Mouse (Mus musculus) Patski (cell line): ENCODE measurements around the gene Odf3b. TPM values are rescaled to one million over a fixed set of nuclear protein-coding genes. Genes with fewer than 3 reads are reported as not detected.

Experiments
- ATAC-seq: fragments of 100-300 bp; one replicate; pipeline ENCODE4 v1.8.0; 2021
- CTCF ChIA-PET: fragments of 350-600 bp; sonication (Branson Sonifier 250); formaldehyde crosslinking; loops from one replicate; lab custom pipeline; 2022; ENCODE audit warnings: inconsistent platforms; lab: Charles Lee
- POLR2A ChIA-PET: fragments of 350-600 bp; sonication (Branson Sonifier 250); formaldehyde crosslinking; loops from one replicate; lab custom pipeline; 2022; ENCODE audit warnings: antibody characterized with exemption, inconsistent platforms; lab: Charles Lee
- DNase-seq: peaks from one replicate; pipeline ENCODE4 v3.0.0-alpha.2; 2011; ENCODE audit warnings: low read depth, low spot score
- H3K27me3 ChIP-seq: fragments of 371-371 bp; one replicate; pipeline ENCODE4 v1.5.1; 2021
- CTCF ChIP-seq: fragments of 100-300 bp; IDR thresholded peaks from one replicate; pipeline ENCODE4 v1.5.1; 2021
- in situ Hi-C: fragments of 300-500 bp; cut with MboI; formaldehyde crosslinking; loops from 3 replicates; pipeline ENCODE4 v1.11.1; 2018; ENCODE audit warnings: low pct_unique_long_range_greater_than_20kb, mixed read lengths
- polyA plus RNA-seq: library from polyadenylated mRNA; unstranded; gene quantifications from one replicate; pipeline ENCODE4 v1.2.3, GENCODE M21; 2021

Odf3b gene
- polyA plus RNA-seq, 1 experiment from 2014 or later = 0.36 TPM

DNA sequence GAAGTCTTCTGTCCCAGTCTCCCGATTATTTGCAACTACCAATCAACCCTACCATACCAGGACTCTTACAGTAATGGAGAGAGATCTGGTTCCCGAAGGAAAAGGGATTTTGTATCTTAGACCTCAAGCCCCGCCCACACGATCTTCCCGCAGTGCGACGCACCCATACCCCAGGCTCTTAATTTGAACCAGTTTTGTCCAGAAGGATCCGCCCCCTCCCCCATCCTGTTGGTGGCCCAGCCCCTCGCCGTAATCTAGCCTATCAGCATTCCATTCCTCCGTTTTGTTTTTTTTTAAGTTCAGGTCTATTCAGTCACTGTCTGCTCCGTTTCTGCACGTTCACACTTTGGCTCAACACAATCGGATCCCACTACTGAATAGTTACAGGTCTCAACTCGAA lies 22.7 kb downstream of the Odf3b start:
- ChIA-PET POLR2A (interaction anchor here (0.6 to 2.4 kb wide), 5 partner anchors 9 to 488 kb away, joined by 3 to 9 read pairs (median 4); partner anchors contain the start of gene Sco2), CTCF (interaction anchor here (1.2 to 2.2 kb wide), 2 partner anchors 12 to 17 kb away, joined by 3 to 14 read pairs; partner anchors contain the start of gene Sco2)
- no peak for TF ChIP-seq CTCF
- peak; percentile 51 for DNase-seq
- peak; percentile 37 for ATAC-seq
- H3K27me3 ChIP-seq = no peaks in the 10 kb centered on the region
- in situ Hi-C loops = no loop called here

DNA sequence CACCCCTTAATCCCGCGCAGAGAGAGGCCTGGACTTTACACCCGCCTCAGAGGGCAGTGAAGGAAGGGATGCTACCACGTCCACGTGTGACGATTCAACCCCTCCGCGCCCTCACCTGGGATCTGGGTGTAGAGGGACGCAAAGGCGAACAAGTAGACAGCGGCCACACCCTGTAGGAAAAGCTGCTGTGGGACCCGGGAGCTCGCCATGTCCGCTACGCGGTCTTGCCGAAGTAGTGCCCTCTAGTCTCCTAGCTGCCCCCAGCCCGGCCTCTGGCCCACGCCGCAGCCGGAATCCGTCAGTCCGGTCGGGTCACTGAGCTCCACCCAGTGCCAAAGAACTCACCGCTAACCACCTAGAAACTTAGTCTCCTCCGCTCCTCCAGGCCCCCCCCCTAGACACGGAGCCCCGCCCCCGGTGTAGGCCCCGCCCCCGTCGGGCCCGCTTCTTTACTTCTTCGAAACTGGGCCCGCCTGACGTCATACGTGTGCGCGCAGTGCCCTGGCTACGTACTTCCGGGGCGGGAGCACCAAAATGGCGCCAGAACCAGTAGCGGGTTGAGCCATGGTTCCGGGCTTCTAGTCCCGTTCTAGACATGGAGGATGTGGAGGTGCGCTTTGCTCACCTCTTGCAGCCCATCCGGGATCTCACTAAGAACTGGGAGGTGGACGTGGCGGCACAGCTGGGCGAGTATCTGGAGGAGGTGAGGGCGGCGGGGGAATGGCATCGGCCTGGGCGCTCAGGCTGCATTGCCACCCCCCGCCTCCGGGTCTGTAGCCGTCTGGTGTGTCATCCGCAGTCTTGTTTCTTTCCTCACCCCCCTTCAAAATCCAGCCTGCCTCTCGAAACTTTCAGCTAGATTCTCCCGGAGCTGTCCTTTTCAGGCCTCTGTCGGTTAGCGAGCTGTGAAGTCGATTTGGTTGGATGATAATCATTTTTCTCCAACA lies 23.6 kb downstream of the Odf3b start, which contains the start of the genes Lmf2 and Ncaph2:
Gene Lmf2, minus strand, starts transcription at position 419 of the 947 bp plus-strand sequence.
Gene Ncaph2, plus strand, starts transcription at position 479 of the 947 bp plus-strand sequence.
- in situ Hi-C loops = no loop called here
- no peaks in the 10 kb centered on the region for H3K27me3 ChIP-seq
- POLR2A ChIA-PET = interaction anchor here (0.6 to 2.4 kb wide), 5 partner anchors 9 to 488 kb away, joined by 3 to 9 read pairs (median 5); partner anchors contain the start of gene Sco2
- TF ChIP-seq CTCF = no peak
- peak; percentile 63 for DNase-seq
- CTCF ChIA-PET = interaction anchor here (1.0 to 1.1 kb wide), 2 partner anchors 17 to 18 kb away, joined by 3 to 6 read pairs; partner anchors contain the start of gene Sco2
- ATAC-seq = peak; percentile 61

- no peak for DNase-seq
- ChIA-PET POLR2A (no interaction called here), CTCF (no interaction called here)
- in situ Hi-C loops = no loop called here
- no peaks in the 10 kb centered on the region for H3K27me3 ChIP-seq
- ATAC-seq = no peak
- no peak for TF ChIP-seq CTCF
These were observed 24.6 kb downstream of the Odf3b start for GRCm38 (mm10) chr15:89354455-89354854.

DNA sequence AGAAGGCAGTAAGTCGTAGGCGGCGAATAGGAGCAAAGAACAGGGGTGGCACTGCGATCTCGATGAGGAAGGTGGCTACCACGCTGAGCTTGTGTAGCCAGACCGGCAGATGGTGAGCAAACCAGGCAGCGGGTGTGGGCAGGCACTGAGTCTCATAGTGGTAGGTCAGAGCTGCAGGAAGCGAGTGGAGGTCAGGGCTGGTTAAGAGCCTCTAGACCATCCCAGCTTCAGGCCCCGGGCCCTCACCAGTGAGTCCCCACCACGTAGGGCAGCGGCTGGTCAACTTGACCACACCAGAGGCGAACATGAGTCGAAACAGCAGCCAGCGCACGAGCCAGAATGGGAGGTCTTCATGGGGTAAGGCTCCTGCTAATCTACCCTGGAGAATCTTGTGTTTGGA lies 25.2 kb downstream of the Odf3b start:
- ATAC-seq (no peak), DNase-seq (no peak)
- CTCF ChIA-PET = no interaction called here
- no peak for TF ChIP-seq CTCF
- H3K27me3 ChIP-seq = no peaks in the 10 kb centered on the region
- in situ Hi-C loops = no loop called here
- POLR2A ChIA-PET = no interaction called here

DNA sequence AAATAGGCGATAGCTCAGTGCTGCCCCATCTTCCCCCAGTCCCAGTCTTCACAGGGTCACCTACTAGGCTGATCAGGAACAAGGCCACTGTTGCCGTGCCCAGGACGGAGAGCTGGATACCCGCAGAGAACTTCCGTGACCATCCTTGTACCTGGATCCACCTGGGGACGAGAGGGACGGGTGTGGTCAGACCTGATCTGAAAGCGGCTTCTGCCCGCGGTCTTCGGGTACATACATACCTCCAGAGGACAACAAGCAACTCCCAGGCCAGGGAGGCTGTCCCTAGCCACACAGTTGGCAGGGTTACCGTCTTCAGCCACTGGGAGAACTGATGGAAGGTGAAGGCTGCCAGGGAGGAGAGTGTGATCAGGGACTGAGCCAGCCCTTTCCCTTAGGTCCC lies 26.3 kb downstream of the Odf3b start:
- POLR2A ChIA-PET = no interaction called here

DNA sequence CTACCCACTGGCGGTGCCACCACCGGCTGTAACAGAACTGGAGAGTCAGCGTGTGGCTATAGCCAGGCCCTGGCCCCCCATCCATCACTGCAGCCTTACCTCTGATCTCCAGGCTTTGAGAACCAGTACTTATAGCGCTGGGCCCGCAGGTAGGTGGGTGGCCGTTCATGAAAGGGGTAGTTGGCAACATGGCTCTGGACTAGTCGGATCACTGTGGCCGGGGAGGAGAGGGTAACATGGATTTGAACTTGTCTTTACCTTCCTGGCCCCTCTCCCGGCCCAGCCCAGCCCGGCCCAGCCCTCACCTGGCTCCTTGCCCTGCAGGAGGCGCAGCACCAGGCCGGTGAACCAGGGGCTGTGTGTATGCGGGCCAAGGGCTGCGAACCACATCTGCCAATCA lies 27.0 kb downstream of the Odf3b start:
- POLR2A ChIA-PET = no interaction called here
- no peaks in the 10 kb centered on the region for H3K27me3 ChIP-seq
- in situ Hi-C loops = no loop called here
- CTCF ChIA-PET = no interaction called here
- no peak for DNase-seq
- ATAC-seq = no peak
- no peak for TF ChIP-seq CTCF

More for the DNA sequence above, 26.3 kb downstream of the Odf3b start:
- no peak for DNase-seq
- no peak for TF ChIP-seq CTCF
- no peak for ATAC-seq
- CTCF ChIA-PET = no interaction called here
- in situ Hi-C loops = no loop called here
- no peaks in the 10 kb centered on the region for H3K27me3 ChIP-seq

DNA sequence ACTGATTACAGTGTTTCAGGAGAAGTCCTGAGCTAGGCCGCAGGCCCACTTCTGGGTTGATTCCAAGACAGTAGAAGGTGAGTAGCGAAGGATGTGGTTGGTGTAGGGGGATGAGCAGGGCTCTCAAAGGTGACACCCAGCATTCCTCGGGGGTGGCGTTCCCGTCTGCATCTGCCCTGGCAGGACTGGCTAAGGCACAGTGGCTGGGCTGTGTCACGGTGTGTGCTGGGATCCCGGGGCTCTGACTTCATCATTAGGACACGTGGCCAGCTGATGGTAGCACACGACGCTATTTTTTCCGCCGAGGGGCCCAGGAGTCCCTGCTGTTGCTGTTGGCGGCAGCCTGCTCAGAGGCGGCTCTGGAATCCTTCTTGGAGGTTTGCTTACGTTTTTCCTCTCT lies 27.8 kb downstream of the Odf3b start:
- DNase-seq (no peak), ATAC-seq (no peak)
- H3K27me3 ChIP-seq = no peaks in the 10 kb centered on the region
- no peak for TF ChIP-seq CTCF
- POLR2A ChIA-PET = no interaction called here
- CTCF ChIA-PET = interaction anchor here (1.6 kb wide), 1 partner anchor 22 kb away, joined by 4 read pairs; the partner anchor contains the start of gene Sco2
- in situ Hi-C loops = no loop called here

DNA sequence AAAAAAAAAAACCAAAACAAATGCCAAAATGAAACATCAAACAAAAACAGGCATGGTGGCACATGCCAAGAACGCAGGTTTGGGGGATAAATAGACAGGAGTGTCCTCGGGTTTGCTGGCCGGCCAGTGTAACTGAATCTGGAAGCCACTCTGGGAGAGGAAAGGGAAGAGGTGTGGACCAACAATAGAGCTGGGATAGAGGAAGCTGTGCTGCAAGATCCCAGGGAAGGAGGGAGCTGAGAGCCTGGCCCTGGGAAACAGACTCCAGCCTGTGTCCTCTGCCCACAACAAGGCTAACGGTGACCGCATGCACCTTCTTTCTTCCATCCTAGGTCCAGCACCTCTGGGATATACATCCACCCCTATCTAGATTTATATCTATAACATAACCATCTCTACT lies 28.6 kb downstream of the Odf3b start:
- no peak for DNase-seq
- in situ Hi-C loops = no loop called here
- POLR2A ChIA-PET = interaction anchor here (0.5 kb wide), 1 partner anchor 127 kb away, joined by 3 read pairs; no protein-coding TSS in a partner anchor
- H3K27me3 ChIP-seq = no peaks in the 10 kb centered on the region
- ATAC-seq = no peak
- TF ChIP-seq CTCF = no peak
- CTCF ChIA-PET = interaction anchor here (1.6 kb wide), 1 partner anchor 23 kb away, joined by 4 read pairs; the partner anchor contains the start of gene Sco2

GRCm38 (mm10) chr15:89343325-89343724 lies 35.8 kb downstream of the Odf3b start:
- TF ChIP-seq CTCF = no peak
- POLR2A ChIA-PET = no interaction called here
- ATAC-seq (no peak), DNase-seq (no peak)
- CTCF ChIA-PET = interaction anchor here (1.1 kb wide), 1 partner anchor 9 kb away, joined by 5 read pairs; the partner anchor contains the start of gene Miox
- H3K27me3 ChIP-seq = peaks cover 11% of the 10 kb centered on the region
- in situ Hi-C loops = no loop called here

DNA sequence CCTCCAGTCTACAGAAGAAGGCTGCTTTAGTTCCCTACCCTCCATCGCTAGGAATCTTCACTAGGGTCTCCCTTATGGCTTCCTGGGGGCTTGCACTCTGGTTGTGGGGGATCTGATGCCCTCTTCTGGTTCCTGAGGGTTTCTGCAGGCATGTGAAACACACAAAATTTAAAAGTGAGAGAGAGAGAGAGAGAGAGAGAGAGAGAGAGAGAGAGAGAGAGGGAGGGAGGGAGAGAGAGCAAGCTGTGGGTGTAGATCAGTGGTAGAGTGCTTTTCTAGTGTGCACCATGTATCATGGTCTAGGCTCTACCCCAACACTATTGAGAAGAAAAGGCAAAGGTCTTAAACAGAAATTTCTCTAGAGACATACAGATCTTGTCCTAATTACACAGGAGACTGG lies 37.4 kb downstream of the Odf3b start:
- no peak for ATAC-seq
- ChIA-PET CTCF (interaction anchor here (1.6 kb wide), 1 partner anchor 27 kb away, joined by 3 read pairs; no protein-coding TSS in a partner anchor), POLR2A (no interaction called here)
- DNase-seq = no peak
- H3K27me3 ChIP-seq = peaks cover 17% of the 10 kb centered on the region
- TF ChIP-seq CTCF = no peak
- in situ Hi-C loops = no loop called here
